Mouse (Mus musculus): ENCODE results near the gene Armh1. TPM values are rescaled to one million over a fixed set of nuclear protein-coding genes. Genes with fewer than 3 reads are reported as not detected.

The Armh1 gene
- total RNA-seq (2021), result 1 to 10 TPM; 2.8 to 3.5 TPM
- long read RNA-seq, experiment 1, partial matches to known transcripts, result 2 of 5 reads
- long read RNA-seq, experiment 1, other reads (novel, unspliced or antisense), result 0 of 5 reads
- long read RNA-seq, experiment 2, partial matches to known transcripts, result 0 of 1 reads
- long read RNA-seq, experiment 2, other reads (novel, unspliced or antisense), result 0 of 1 reads

DNA sequence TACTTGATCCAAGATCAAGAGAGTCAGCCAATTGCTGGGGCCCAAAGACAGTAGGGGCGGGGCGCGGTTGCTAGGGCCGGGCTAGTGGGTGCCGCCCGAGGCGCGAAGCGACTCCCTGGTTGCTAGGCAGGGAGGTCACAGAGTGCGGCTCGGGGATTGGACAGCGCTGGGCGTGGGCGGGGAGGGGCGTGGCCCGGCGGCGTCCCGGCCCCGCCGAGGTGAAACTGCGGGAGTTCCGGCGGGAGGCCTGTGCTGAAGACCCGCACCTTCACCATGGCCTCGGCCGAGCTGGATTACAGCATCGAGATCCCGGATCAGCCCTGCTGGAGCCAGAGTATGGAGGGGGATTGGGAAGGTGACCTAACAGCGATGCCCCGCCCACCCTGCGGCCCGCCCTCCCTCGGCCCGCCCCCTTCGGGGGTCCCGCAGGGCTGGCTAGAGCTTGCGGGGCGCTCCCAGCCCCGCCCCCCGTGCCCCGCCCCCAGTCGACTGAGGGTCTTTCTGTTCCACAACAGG is at the start of gene Armh1, which contains the start of gene Tmem53:
Armh1 (minus strand) TSS at position 325 of the 516 bp plus-strand sequence.
Tmem53 (plus strand) TSS at position 151 of the 516 bp plus-strand sequence.
- peak; percentile 97 for DNase-seq

DNA sequence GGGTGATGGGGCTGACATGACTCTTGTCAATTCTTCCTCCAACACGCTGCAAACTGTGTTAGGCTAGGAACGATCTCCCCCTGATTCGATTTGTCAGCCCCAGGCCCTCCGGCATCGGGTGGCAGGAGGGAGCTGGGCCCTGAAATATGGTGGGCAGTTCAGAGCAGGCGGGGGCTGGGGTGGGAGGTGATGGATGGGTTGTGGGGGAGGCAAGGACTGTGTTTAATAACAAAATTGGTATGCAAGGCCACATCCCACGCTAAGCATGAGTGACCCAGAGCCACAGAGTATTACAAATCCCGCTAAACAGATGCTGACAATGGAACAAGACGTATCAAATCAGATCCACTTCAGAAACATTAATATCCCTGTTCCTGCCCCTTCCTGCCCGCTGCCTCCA is 48.0 kb upstream of the Armh1 start:
- DNase-seq, result no peak

DNA sequence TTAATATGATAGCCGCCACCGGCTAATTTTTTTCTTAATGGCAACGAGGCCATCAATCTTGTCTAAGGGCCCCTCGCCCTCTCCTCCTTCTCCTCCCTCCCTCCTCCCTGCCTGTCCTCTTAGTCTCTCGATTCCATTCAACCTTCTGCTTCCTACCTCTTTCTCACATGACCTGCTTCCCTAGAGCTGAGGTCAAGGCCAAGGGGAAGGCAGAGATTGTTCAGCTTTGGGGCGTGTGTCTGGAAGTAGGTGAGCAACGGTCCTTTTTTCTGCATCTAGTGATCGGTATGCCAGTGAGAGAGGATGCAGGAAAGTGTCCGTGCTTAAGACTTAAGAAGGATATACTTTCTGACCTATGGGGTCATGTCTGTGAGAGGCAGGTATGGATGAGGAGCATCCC is 45.9 kb upstream of the Armh1 start:
- DNase-seq, result no peak

DNA sequence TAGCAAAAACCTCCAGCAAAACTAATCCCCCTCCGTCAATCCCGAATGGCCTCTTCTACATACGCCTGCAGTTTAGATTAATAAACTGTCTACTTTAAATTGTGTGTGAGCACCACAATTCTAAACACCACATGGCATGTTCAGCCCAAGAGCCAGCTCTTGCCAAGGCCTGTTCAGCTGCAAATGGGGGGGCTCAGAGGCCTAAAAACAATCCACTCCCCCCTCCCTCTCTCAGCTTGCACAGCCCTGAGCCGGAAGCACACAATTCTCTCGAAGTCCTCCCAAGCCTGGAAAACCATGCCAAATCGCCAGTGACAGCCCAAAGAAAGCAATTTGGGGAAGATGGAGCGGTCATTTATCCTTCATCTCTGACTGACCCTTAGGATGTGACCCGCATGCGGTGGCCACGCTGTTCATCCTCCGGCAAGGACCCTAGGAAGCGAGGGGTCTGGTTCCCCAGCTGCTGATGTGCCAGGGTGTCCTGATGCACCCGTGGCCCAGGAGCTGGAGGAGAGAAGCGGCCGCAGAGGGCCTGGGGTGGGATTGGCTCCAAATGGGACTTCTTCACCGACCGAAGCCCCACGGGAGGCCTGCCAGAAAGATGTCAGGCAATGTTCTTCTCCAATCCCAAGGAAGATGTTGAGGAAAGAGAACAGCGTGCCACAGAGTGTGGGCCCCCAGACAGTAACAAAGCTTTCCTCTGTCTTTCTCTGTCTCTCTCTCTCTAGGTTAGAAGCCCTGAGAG is 45.1 kb upstream of the Armh1 start:
- no peak for DNase-seq

DNA sequence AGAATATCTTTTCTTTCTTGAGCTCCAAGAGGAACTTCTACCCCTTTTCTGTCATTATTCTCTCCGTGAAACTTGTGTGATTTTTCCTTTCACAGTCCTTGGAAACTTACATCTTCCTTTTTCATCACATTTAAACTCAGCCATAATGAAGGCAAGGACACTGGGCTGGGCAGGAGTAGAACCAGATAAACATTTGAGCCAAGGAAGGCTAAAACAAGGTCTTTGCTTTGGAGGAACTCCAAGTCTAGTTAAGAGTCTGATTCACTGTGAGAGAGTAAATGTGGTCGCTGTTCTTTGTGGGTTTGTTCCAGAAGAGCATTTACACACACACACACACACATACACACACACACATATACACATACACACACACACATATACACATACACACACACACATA is 39.8 kb upstream of the Armh1 start:
- no peak for DNase-seq

DNA sequence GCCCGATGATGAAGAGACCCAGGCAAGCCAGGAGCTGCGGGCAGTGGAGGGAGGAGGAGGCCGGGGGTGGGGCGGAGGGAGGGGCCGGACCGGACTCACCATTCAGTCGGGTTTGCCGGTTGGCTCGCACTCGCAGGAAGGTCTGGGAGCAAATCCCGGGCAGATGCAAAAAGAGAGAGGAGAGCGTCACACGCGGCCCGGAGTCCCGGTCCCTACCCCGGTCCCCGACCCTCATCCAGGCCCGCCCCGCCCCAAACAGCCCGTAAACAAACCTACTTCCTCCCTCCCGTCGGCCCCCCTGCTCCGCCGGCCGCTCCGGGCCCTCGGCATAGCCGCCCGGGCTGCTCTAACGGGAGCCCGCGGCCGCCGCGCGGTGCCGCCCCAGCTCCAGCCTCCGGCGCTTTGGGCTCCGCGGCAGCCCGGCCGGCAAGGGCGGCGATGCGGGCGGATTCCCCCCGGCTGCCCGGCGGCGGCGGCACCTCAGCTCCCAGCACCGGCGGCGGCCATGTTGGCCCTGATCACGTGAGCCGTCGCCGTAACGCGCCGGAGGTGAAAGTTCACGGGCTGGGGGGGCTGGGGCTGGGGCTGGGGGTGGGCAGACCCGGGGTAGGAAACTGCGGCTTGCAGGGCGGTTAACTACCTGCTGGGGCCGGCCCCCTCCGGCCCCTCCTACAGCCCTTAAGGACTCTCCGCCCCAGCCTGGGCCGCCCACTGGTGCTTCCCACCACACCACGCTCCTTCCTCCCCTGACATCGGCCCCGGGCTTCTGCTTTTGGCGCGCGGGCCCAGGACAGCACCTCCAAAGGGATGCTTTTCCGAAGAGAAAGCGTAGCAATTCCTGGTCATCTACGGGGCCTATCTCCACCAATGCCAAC is 37.2 kb upstream of the Armh1 start:
- DNase-seq, result peak; percentile 84 to 85

DNA sequence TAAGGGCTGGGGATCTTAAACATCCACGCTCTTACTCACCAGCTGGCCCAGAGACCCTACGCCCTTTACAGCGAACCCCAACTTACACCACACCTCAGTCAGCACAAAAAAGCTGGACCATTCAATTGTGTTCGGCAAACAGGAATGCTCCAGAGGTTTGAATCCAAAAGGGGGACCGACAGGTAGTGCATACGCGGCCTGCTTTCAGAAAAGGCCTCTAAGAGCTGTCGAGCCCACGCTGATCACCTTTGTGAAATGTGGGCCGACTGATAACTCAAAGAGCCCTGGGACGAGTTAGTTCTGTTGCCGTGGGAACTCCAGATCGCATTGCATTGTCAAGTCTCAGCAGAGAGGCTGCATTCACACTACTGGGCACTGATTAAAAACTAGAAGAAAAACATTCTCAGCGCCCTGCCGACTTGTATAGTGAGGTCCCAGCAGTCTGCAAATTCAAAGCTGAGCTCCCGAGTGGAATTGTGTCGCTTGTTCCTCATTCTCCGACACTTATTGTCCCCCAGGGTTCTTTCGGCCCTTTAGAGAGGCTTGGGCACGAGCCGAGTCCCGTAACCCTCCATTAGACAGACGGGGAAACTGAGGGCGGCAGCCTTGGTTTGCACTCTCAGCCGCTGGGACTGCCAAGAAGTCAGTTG is 36.5 kb upstream of the Armh1 start:
- no peak for DNase-seq

DNA sequence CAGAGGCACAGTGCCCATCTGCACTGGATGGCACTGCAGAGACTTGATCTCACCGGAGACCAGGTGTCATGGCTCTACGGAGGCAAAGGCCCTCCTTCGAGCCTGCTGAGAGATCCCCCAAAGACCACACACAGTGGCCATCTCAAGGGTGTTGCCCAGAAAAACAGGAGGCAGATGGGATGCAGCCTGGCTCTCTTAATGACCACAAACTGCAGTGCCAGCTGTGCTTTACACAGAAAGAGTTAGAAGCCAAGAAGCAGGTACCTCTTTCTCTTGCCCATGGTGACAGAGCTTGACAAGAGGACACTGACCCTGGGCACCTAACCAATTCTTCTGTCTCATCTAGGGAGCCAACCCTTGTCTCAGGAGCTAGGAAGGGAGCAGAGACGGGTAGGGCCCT is 32.4 kb upstream of the Armh1 start:
- DNase-seq, result no peak

DNA sequence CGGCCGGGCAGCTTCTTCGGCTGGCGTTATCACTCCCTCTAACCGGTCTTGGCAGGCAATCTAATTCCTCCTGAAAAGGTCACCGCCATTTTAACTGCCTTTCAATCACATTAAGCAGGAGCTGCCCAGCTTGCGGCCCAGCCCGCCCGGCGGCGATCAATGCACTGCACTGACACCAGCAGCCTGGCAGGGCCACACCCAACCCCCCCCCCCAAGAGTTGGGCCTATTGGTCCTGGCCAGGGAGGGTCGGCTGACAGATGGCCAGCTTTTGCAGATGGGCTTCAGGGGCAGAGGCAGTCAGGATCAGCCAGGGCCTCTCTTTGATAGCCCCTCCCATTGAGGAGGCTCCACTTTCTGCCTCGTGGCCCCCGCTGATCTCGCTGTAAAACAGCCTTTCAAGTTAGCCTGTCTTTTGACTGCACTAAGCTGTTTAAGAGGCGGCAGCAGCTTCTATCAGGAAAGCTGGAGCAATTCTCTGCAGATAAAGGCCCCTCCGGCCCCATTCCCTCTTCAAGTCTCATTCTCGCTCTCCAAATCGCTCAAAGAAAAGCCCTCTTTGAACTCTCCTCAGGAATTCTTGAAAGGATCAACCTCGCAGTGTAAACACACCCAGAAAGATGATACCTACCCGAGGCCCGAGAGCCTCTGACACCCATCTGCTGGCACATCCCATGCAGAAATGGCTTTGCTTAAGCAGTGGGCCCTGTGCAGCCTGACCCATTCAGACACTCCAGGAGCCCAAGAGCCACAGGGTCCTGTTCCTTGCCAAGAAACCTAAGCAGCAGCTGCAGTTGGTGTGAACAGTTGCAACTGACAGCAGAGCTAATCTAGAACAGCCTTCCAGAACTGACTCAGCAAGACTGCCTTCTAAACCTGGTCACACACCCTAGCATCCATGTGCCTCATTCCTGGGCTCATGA is 31.6 kb upstream of the Armh1 start:
- DNase-seq, result peak in 1 of 2 experiments; percentile 58

DNA sequence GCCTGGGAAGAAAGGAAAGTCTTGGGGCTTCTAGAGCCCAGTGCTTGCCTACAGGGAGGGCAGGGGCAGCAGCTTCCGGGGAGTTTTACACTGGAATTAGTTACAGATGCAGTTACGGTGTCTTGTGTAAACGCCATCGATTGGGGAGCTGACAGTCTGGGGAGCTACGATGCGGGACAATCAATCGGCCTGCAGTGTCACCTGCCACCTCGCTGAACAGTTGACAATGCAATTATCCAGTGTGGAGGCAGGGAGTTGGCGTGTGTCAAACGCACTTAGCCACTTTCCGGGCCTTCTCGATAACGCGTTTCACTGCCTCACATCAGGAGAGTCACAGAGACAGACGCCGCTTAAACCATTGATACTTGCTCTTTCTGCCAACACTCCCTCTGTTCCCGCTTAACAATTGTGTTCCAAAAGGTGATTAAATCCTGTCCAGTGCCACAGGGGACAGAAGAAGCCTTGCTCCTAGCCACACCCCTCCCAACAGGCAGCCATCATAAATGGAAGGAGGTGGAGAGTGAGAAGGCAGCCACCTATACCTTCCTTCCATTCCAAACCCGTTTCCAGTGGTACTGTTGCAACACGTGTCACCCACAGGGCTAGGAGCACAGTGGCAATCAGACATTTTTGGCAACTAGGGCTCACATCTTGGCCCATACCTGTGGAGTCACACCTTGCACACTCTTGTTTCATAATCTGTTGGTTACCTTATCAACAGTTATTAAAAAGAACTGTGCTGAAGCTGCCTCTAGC is 29.3 kb upstream of the Armh1 start:
- DNase-seq, result no peak

DNA sequence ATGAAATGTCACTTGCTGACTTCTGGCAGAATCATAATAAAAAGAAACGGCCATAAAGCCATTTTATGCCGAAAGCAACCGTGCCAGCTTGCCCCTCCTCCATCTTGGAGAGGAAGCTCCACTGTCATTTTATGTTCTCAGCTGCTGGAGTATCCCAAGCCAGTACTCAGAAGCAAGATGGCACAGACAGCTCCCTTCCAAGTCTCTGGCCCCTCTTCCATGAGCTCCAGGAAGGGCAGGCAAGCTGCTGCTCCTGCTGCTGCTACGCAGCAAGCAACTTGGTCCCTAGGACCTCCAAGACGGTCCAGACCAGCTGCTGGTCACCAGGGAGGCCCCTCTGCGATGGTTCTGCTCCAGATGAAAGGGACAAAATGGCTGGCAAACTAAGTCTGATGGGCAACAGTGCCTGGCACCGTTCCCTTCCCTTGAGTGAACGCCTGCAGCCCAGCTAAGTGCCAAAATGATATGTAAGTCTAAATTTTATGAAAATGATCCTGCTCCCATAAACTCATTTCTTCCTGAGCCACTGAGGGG is 28.5 kb upstream of the Armh1 start:
- DNase-seq, result no peak

DNA sequence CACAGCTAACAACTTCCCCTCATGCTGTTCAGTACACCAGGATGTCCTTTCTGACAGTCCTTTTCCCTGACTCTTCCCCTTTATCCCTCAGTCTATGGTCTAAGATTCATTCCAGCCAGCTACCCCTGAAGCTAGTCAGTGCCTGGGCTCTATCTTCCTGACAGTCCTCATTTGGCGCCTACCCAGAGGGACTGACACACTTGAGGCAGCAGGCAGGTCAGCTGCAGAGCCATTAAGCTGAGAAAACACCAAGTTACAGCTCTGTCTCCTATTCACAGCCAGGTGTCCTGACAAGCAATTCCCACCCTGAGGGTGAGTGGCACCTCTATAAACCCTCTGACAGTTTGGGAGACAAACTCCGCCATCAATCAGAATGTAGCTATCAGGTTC is 27.3 kb upstream of the Armh1 start:
- DNase-seq, result no peak

DNA sequence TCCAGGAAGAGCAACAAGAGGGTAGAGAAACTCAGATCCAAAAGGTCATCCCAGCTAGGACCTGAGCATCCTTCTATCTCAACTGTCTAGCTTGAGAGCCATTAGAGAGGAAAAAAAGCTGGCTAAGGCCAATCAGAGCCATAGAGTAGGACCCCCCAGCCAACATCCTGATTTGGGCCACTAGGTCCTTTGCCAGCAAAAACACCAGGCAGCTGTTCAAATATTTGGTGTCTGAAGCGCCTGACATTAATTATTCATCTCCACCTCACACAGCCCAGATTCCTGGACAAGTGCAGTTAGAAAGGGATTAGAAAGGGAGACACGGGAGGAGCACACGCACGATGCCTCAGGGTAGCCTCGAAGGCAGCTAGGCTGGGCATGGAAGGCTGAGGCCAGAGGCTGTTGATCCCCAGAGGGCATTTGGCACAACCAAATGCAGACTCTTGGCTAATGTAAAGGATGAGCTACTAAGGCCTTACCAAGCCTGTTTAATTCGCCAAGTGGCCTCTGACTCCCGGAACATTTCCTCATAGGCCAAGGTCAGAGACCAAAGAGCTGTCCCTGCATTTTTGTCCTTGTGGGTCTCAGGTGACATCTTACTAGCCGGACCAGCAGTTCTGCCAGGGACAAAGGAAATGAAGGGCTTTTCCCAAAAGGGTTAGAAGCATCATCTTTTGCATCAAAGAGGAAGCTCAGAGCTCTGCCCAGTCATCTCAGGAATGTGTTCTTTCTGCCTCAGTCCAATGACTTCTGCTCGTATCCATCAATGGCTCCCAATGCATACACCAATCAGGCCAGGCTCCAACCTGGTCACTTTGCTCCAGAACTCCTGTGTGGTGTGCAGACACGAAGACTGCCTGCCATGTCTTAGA is 26.7 kb upstream of the Armh1 start:
- peak; percentile 43 to 58 for DNase-seq

DNA sequence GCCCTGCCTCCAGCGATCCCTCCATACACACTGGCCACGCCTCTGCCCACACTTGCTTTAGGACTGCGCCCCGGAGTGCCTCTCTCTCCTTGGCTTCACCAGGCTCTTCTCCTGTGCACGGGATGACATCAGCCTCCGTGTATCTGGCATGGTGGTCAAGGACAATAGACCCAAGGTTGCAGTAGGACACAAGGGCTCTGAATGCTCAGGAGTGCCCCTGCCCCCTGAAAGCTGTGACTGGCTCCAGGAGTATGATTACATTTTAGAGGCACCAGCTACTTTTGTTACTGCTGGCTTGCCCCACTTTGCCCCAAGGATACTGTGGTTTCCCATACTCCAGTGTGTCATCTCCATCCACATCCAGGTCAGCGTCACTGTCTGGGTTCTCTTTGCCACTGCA is 25.8 kb upstream of the Armh1 start:
- DNase-seq, result peak; percentile 71 to 77

DNA sequence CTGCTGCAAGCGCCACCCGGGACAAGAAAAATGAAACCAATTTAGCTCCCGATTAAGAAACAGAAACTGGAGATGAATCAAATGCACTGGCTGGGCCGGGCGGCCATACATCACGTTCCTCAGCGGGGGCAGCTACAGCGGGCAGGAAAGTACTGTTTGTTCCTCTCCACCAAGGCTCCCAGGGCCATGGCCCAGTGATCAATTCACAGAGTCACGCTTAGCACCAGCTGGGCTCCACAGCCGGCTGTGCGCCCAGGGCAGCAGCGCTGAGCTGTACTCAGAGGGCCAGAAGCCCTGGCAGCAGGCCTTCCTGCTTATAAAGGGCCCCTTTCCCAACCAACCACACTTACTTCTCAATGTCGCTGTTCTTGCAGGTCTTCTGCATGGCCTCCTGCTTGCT is 25.1 kb upstream of the Armh1 start:
- peak; percentile 75 to 82 for DNase-seq

DNA sequence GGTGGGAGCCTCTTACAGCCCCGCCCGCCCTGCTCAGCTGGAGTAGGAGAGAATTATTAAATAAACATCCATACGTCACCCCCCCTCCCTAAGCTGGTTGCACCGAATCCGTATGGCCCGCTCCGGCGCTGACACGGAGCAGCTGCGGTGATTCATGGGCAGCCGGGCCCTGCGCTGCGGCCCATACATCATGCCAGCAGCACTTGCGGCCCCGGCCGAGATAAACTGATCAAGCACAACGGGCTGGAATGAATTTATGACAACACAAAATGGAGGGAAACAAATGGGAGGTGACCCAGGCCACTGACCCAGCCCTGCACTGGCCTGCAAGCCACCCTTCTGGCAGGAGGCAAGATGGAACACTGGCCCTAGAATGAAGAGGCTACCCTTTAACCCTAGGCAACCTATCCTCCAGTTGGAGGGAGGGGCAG is 24.4 kb upstream of the Armh1 start:
- peak; percentile 65 to 67 for DNase-seq

DNA sequence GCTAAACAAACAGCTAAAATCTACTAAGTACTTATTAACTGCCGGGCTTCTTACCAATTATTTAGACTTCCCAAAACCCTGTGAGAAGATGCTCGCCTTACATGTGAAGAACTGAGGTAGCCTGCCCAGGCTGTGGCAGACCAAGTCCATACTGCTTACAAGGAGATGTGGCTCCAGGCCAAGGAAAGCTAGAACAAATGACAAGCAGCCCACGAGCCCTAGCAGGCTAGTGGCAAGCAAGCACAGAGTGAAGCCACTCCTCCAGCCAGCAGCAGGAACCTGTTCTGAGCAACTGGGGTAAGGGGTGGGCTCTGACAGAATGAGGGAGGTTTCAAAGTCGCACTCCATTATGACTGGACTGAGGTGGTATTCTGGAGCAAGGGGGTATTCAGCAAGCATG is 22.8 kb upstream of the Armh1 start:
- DNase-seq, result no peak

DNA sequence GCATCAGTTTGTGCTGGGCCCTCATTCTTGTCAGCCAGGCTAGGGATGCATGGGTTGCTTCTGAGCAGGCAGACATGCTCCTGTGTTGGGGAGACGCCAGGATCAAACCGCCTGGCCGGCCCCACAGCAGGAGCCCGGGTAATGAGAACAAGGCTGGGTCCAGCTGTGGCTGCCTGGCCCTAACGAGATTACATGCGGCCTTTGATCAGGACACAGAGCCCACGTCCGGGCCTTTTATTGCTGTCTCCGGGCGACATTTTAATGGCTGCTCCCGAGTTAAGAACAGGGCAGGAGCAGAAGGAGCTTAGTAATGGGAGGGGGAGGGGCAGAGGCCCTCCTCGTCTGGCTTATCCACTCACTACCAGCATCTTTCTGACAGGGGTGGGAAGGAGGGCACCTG is 20.5 kb upstream of the Armh1 start:
- no peak for DNase-seq

DNA sequence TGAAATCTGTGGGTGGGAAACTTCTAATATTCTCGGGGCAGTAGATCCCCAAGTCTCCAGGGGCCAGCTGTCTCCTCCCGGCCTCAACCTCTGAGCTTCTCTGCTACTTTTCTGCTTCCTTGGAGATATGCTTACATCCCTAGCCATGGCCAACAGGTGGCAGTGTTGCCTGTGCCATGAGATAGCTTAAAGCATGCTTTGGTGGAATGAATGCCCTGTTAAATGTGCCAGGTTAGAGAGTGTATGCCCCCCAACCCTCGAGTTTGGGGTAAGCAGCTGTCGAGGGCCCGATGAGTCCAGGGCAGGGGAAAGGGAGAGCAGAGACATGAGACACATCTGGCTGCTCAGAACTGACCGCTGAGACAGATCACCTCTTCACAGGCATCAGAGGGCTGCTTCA is 18.4 kb upstream of the Armh1 start:
- peak; percentile 82 for DNase-seq

All from adrenal gland, postnatal 36 days (tissue).